Mouse (Mus musculus) frontal cortex, postnatal 25 days (tissue): ENCODE results near the gene Lin54.

Experiments
- DNase-seq, 2 experiments: peaks; one replicate each; pipeline ENCODE4 v3.0.0; 2022; ENCODE audit warnings: low spot score in 2 of 2

Gene Lin54

DNA sequence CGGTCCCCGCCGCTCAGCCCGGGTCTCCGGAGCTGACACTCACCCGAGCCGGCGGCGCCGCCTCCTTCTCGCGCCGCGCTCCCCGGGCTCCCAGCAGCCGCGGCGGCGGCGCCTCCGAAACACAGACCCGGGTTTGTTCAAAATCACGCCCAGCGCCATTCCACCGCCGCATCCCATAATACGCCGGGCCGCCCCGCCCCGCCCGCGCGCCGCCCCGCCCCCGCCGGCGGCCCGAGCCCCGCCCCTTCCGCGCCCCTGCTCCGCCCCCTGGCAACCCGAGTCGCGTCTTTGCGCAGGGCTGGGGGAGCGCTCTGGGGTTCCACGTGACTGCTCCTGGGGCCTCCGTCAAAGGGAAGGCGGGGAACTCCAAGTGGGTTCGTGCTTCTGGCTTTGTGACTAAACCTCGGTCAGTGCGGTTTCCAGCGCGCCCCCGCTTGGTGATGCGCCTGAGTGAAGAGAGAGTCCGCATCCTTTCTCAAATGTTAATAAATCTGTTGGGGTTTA is at the start of gene Lin54:
Lin54 (minus strand) TSS at position 182 of the 504 bp plus-strand sequence.
- DNase-seq: peak; percentile 80 to 82

DNA sequence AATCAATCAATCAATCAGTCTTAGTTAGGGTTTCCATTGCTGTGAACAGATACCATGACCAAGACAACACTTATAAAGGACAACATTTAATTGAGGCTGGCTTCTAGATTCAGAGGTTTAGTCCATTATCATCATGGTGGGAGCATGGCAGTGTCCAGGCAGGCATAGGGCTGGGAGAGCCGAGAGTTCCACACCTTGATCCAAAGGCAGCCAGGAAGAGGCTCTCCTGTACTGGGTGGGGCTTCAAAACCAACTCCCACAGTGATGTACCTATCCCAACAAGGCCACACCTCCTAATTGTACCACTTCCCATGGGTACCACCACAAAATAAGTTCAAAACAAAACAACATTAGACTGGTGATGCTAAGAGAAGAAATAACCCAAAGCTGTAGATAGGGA is 49.7 kb upstream of the Lin54 start:
- DNase-seq: no peak

DNA sequence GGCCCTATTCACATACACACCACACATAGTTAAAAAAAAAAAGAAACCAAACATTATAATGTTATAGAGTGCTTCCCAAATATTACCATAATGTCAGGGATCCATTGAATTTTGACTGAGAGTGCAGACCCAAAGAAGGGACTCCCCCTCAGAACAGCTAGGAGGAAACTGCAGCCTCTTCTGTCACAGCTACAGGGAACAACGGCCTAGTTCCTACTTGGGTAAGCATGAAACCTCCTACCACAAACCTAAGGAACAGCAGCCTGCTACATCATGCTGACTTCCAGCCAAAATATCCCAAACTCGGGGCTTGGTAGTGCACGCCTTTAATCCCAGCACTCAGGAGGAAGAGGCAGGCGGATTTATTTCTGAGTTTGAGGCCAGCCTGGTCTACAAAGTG is 48.9 kb upstream of the Lin54 start:
- DNase-seq: no peak

DNA sequence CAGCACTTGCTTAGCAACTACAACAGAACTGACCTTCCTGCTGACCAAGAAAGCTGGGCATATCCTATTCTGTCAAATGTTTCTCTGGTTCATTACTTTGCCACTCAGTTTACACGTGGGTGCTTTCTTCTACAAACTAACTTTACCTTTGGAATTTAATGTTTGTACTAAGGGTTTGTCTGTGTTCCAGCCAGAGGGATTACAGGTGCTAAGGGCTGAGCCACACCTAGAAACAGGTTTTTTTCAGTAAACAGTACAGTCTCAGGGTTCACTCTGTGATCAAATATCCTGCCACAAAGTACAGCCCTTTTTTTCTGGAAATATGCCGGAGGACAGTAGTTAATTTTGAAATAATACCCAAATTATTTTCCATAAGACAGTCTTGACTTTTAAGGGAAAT is 47.8 kb upstream of the Lin54 start:
- no peak for DNase-seq

DNA sequence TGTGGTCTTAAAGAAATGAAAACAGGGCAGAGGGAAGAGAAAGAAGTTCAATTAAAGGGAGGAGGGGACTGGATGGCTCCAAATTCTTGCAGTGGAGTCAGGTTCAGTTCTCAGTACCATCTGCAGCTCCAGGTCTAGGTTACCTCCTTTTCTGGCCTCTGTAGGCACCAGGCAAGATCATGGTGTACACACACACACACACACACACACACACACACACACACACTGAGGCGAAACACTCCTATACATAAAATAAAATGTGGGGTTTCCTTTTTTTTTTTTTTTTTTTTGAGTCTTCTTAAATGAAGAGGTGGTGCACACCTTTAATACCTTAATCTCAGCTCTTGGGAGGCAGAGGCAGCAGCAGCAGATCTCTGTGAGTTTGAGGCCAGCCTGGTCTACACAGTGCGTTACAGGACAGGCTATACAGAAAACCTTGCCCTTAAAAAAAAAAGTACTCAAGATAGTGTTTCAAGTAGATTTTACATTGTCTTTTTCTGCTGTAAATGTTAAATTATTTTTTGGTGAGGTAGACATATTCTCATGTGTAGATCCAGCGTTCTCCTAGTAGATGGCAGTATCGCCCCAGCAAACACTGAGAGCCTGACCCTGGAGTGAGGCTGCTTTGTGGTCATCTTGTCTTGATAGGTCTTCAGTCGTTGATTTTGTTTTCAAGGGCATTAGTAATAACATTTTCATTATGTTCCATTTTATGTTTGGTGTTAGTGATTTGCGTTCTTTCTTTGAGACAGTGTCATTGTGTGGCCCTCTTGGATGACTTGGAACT is 46.0 kb upstream of the Lin54 start:
- DNase-seq: no peak

DNA sequence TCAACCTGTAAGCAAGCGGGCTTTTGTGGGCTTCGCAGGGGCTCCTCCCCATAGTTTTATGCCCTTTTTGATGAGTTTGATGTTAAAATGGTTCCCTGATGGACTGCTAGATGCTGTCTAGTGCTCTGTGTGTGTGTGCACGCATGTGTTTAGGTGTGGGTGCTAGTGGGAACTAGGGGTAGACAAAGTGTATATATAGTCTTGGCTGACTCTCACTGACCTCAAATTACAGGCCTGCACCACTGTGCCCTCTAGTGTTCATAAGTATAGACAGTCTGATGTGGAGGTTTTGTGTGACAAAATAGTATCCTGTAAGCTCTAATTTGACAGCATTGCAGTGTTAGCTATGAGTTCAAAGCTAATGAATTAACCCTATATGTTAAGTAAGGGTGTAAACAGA is 36.2 kb upstream of the Lin54 start:
- no peak for DNase-seq

DNA sequence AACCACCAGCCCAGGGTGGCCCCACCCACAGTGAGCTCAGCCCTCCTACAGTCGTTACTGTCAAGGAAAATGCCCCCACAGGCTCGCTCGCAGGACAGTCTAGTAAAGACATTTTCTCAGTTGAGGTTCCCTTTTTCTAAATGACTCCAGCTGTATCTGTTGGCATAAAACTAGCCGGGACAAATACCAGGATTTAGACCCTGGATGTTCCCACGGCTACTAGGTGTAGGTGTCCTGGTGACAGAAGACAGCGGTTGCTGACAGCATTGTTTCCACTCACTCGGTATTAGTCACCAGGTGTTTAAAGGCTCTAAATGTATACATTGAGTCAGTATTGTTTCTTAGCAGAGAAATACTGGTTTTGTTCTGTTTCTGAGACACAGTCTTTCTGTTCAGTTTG is 35.4 kb upstream of the Lin54 start:
- no peak for DNase-seq

DNA sequence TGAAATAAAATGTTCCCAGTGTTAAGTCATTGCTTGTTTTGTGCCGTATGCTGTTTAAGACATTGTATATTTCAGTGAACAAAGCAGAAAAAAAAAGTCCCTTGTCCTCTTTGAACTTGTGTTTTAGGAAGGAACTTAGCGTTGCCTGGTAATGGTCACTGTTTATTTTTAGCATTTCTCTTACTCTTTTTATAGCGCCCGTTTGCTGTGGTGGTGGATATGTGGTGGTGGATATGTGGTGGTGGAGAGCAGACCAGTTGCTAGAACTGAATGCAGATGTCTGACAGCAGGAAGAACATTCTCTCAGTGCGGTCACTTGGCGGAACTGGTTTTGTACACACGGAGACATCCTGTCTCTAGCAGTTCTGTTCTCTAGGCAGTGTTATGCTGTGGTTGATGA is 25.7 kb upstream of the Lin54 start:
- DNase-seq: no peak

DNA sequence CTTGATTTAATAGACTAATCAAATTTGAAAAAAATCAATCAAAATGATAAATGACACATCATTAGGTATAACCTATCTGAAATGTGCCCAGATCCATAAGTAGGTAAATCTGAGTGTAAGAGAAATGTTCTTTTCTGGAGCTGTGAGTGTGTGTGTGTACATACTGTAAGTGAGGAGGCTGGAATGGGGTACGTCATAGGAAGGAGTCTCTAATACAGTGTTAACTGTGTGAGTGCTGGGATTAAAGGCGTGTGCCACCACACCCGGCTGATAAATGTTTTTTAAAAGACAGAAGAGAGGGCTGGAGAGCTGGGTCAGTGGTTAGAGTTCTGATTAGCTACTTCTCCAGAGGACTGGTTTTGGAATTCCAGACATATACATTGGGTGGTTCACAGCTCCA is 25.2 kb upstream of the Lin54 start:
- DNase-seq: no peak

DNA sequence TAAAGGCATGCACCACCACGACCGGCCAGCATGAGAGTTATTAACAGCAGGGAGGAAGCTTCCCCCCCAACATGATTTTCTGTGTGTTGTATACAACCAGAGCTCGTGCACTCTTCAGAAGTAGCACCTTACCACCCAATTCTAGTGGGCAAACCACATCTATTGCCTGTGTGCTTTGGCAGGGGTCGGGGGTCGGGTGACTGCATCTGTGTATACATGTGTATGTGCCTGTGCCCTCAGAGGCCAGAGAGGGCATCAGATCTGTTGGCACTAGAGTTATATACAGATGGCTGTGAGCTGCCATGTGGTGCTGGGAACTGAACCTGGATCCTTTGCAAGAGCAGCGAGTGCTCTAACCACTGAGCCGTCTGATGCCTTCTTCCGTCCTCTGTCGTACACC is 24.5 kb upstream of the Lin54 start:
- no peak for DNase-seq

DNA sequence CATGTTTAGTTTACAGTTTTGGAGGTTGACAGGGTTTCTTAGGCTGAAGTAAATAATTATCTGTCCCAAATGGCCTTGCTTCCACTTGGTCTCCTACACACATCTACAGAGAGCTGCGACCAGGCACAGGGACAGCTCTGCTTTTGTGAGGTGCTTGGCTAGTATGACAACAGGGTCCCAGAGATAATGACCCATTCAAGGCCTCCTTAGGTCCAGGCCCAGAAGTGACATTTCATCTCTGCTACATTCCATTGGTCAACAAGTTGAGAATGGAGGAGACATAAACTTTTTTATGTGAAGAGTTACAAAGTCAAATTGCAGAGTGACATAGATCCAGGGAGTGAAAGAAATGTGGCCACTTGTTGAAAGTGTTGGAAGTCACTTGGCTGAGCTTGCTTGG is 22.9 kb upstream of the Lin54 start:
- no peak for DNase-seq

DNA sequence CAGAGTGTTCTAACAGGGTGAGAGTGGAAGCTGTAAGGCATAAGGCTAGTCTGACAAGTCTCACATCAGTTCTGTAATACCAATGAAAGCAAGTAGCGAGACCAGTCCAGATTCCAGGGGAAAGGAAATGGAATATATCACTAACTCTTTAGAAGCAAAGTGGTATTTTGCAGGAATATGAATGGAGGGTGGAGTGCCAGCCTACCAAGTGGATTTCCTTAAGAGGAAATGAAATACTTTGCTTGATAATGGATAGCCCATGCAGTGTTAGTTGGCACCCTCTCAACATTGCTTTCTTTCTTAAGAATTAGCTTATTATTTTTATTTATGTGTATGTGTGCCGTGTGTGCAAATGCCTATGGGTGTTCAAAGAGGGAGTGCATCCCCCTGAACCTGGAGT is 19.8 kb upstream of the Lin54 start:
- DNase-seq: no peak

DNA sequence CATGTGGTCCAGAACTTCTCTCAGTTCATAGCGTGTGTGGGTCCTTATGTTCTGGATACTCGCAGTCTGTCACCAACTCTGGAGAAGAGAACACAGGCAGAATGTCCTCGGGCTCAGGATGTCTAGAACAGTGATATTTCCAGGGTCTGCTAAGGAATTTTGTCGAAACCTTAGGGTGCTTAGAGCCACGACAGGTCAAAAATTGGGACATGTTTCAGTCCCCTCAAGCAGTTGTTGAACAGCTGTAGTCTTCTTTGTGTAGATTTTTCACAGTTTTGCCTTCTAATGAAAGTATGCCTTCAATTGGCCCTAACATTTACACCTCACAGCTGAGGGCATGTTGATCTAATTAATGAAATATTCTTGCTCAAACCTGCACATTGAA is 18.6 kb upstream of the Lin54 start:
- no peak for DNase-seq

DNA sequence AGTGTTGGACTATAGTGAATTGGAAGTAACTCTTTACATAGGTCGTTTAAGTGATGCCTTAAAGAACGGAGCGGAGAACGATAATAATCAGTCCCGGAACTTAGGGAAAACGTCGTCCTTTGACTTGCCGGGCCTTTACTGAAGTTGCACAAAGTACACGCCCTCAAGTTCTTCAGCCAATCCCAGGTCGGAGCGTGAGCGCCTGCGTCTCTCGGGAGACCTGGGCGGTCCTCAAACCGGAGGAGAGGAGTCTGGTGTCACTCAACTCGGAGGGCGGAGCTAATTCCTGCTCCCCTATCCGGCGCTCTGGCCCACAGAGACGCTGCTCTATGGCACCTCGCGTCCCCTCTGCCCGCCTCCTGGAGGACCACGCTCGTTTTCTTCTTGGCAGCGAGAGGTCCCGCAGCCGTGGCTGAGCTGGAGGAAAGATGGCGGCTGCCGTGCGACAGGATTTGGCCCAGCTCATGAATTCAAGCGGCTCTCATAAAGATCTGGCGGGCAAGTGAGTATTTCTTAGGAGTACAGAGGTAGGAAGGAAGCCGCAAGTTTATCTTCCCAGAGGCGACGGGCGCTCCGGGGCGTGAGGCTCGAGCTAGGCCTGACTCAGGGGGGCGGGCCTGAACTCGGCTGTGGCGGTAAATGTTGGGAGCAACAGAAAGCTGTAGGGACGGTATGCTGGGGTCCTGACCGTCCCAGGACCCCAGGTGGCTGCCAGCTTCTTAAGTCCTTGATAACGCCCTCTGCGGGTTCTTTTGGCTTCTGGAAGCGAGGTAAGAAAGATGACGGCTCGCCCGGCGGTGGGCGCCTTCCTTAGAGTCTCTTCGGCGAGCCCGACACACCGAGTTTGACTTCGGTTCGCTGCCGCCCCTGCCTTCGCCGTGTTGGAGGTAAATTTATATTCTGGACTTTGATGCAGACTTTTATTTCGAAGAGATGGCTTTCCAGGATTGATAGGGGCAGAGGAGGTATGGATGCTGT is 17.9 kb upstream of the Lin54 start, which contains the start of gene Cops4:
Cops4 (plus strand) TSS at position 261 of the 978 bp plus-strand sequence.
- DNase-seq: peak; percentile 83 to 95

DNA sequence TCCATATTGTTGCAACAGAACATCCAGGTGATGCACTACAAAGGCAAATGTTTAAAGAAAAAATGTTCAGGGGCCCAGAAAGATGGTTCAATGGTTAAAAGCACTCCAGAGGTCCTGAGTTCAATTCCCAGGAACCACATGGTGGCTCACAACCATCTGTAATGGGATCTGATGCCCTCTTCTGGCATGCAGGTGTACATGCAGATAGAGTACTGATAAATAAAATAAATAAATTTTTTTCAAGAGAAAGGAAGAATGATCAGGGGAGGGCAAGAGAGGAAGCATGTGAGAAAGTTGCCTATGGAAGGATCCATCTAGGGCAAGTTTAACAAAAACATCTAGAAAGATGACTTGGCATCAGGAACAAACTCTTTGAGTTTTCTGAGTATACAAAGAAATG is 12.1 kb upstream of the Lin54 start:
- no peak for DNase-seq

DNA sequence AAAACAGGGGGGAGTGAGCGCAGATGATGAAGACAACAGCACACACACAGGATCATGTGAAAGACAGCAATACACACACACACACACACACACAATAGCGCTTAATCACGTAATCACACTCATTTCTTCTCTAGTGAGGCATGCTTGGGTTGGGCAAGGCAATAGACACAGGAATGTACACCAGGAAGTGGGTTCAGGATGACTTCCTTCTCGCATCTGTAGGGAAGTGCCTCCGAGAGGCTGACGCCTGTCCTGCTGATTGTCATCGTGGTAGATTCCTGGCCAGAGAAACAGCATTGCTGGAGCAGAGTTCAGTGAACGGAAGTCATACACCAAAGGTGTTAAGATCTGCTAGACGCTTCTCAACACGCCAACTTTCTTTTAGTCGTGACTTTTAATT is 8.8 kb upstream of the Lin54 start:
- DNase-seq: no peak

DNA sequence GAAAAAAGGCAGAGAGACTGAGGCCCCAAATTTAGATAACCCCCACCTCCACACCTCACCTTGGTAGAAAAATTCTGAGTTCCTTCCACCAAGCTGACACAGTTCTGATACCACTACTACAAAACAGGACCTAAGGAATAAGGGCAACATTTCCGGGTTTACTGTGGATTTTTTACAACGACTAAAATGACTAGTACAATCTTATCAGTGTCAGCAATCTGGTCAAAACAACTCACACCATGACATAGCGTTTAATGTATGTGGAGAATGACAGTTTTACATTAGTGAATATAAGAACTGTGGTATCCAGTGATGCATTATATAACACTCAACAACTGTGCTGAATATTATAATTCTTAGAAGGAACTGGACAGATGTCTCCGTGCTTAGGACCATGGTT is 828 bp upstream of the Lin54 start:
- no peak for DNase-seq

DNA sequence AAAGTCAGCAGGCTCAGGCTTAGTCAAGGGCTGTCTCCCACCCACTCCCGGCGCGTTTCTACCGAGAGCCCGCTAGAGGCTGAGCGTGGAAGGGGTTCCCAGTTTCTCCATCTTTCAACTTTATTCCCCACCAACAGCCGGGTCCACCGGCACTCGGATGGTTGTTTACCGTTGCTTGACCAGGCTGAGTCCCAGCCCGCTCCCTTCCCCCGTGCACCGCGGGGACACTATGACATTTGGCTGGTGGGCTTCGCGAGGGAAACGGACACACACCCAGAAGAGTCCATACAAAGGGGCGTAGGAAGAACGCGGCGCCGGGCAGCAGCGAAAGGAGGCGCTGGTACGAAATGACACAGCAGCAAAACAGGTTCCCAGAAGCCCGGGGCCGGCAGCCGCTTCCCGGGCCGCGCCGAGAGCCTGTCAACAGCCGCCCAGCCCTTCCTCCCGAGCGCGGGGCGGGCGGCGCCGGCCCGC is 571 bp downstream of the Lin54 start:
- DNase-seq: peak; percentile 16 to 27

DNA sequence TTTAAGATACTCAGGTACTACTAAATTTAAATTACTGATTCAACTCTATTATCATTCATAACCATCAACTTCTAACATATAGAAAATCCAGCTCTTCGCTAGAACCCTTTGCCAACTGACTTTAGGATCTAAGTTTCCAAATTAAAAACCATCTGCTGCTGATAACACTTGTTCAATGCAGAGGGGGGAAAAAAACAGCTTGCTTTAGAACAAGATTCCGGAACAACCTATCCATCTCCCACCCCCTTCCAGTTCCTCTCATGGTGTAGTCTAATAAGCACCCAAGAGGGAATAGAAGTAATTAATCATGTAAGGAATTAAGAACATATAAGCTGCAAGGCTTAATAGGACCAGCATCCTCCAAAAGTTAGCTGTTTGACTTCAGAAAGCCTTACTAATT is 1.2 kb downstream of the Lin54 start:
- no peak for DNase-seq

DNA sequence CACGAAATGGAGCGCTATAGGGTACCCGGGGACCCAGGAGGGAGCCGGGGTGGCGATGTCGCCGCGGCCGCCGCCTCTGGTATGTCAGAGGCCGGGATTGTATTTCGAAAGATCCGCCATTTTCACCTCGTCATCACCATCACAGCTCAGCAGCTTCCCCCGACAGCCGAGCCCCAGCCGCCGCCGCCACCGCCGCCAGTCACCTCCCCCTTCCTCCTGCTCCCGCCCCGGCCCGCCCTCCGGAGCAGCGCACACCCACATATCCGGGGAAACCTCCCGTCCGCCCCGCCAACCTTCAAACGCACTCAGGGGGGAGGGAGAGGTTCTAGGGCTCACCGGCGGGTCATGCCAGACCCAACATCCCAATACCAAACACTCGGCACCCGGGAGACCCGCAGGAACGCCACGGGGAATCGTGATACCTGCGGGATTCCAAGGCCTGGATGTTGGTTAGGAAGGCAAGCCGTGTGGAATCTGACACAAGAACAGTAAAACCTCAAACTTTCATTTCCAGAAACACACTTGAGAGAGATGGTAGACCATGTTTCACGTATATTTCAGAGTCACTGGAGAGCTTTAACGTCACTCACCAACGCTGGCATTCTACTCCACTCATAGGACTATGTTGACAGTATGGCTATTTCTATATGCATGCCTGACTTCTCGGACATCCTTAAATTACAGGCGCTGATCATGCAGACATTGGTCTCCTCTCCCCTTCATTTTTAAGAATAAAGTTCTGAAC is 1.8 kb downstream of the Lin54 start:
- peak; percentile 30 to 43 for DNase-seq

DNA sequence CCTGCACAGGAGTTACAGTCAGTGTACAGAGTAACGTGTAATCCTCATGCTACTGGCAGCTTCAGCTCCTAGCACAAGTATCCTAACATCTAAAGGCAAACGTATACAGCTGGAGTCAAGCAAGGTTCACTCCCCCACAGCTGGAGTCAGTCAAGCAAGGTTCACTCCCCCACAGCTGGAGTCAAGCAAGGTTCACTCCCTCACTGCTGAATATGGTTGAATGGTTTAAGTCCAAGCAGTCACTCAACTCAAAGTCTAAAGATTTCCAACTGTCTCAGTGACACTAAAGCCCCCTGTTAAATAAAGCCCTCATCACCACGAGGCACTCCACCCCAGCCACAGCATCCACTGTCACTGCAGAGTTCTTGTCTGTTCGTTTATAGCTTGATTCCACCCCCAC is 8.7 kb downstream of the Lin54 start:
- no peak for DNase-seq

DNA sequence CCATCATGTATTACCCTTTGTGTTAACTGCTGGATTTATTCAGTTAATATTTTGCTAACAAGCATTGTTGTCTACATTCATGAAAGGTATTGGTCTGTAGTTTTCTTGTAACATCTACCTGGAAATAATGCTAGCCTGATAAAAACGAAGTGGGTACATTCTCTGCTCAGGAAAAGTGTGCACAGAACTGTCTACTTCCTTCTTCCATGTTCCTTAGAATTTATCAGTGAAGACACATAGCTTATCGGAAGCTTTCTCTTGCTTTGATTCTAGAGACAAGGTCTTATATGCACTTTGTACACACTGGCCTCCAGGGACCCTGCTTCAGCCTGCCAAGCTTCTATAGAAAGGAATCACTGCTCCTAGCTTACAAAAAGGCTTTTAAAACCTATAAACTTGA is 11.1 kb downstream of the Lin54 start:
- no peak for DNase-seq
